Comparison of ENCODE assay signal across 19 mouse cellular contexts in genomic region chr7:56010318-56011017, GRCm38 (mm10). TPM values are rescaled to one million over a fixed set of nuclear protein-coding genes. Genes with fewer than 3 reads are reported as not detected.
DNase-seq lines count a peak whose midpoint lies in the region; ATAC-seq and TF ChIP-seq lines count a peak whose summit lies in the region.
"Had no signal": no experiment of that assay in that cellular context is flagged by ENCODE, and none has a peak within 500 bp of the region (broad histone marks: within the 10 kb centered on the region; RNA-seq: fewer than 3 reads in every experiment).

No protein-coding gene starts in this region.

- intact Hi-C loops in gastrocnemius, adult 2 months (cut with DNase I), result no loop called here
- intact Hi-C loops in gastrocnemius, postnatal 36 days (cut with DNase I), result no loop called here

- ATAC-seq in kidney, embryonic 15.5 days (replicated peaks; ENCODE audit: low FRiP score), result no peak
- peak; percentile 74 for ATAC-seq in intestine, embryonic 16.5 days

- no peak overlapping the region for H3K4me3 ChIP-seq in gastrocnemius, adult 2 months
- no peak overlapping the region for H3K4me3 ChIP-seq in kidney, embryonic 15.5 days (replicated peaks)
- no peak overlapping the region for H3K4me3 ChIP-seq in intestine, embryonic 16.5 days (ENCODE audit: low read length)
- H3K4me3 ChIP-seq: embryonic facial prominence, embryonic 15.5 days; heart, embryonic 13.5 days; megakaryocyte, embryonic 14.5 days had no signal

- no peaks in the 10 kb centered on the region for H3K4me1 ChIP-seq in kidney, embryonic 15.5 days
- H3K4me1 ChIP-seq in intestine, embryonic 16.5 days (ENCODE audit: control insufficient read depth, insufficient read depth, low read length), result peaks cover 3% of the 10 kb centered on the region; the same call in 1 of the 2 replicates

- no peak overlapping the region for H3K4me2 ChIP-seq in kidney, embryonic 15.5 days
- no peak overlapping the region for H3K4me2 ChIP-seq in intestine, embryonic 16.5 days (ENCODE audit: low read depth, low read length)
- H3K4me2 ChIP-seq: embryonic facial prominence, embryonic 15.5 days; heart, embryonic 13.5 days had no signal

- H3K9me3 ChIP-seq in kidney, embryonic 15.5 days (replicated peaks), result no peaks in the 10 kb centered on the region
- H3K9me3 ChIP-seq in intestine, embryonic 16.5 days (ENCODE audit: control insufficient read depth, low read length), result no peaks in the 10 kb centered on the region
- H3K9me3 ChIP-seq: embryonic facial prominence, embryonic 15.5 days; heart, embryonic 13.5 days had no signal

- DNase-seq in gastrocnemius, adult 2 months, result no peak
- no peak for DNase-seq in gastrocnemius, postnatal 36 days
- peak; percentile 16 to 32 for DNase-seq in kidney, postnatal 36 days
- DNase-seq in Muller cell, postnatal 12 days (ENCODE audit: inconsistent ontology term), result peak; percentile 71
- DNase-seq in testis, postnatal 14 days (ENCODE audit: low spot score), result no peak
- no peak for DNase-seq in left cerebral cortex, adult 9 months (ENCODE audit: low spot score in 2 of 2)
- DNase-seq: cerebellum, adult 9-11 months; embryo, embryonic 11 days; gastrocnemius, postnatal 14 days; heart, postnatal 36 days; left cerebral cortex, postnatal 4 days; lung, postnatal 14 days; right cerebral cortex, adult 18-20 months; thymus, postnatal 14 days had no signal

- TF ChIP-seq CTCF in gastrocnemius, adult 2 months (IDR thresholded peaks at IDR 0.05), result no peak

- WGBS in kidney, embryonic 15.5 days, result 84% methylated on average over 4 of the region's 4 CpGs
- 75% methylated on average over 4 of the region's 4 CpGs for WGBS in intestine, embryonic 16.5 days

- no peaks in the 10 kb centered on the region for H3K36me3 ChIP-seq in kidney, embryonic 15.5 days
- no peaks in the 10 kb centered on the region for H3K36me3 ChIP-seq in intestine, embryonic 16.5 days (ENCODE audit: control insufficient read depth, insufficient read depth, low read length)
- H3K36me3 ChIP-seq: embryonic facial prominence, embryonic 15.5 days; heart, embryonic 13.5 days had no signal

- H3K27ac ChIP-seq in gastrocnemius, adult 2 months, result 0 out of 2 replicates have a peak overlapping the region, but pooled peaks have one; percentile 46
- no peak overlapping the region for H3K27ac ChIP-seq in kidney, embryonic 15.5 days
- H3K27ac ChIP-seq in intestine, embryonic 16.5 days (ENCODE audit: low read length), result no peak overlapping the region
- H3K27ac ChIP-seq: embryonic facial prominence, embryonic 15.5 days; heart, embryonic 13.5 days had no signal

- H3K27me3 ChIP-seq in kidney, embryonic 15.5 days, result no peaks in the 10 kb centered on the region
- H3K27me3 ChIP-seq in intestine, embryonic 16.5 days (replicated peaks; ENCODE audit: control insufficient read depth, insufficient read depth, low read length), result no peaks in the 10 kb centered on the region
- H3K27me3 ChIP-seq: embryonic facial prominence, embryonic 15.5 days; heart, embryonic 13.5 days; megakaryocyte, embryonic 14.5 days had no signal

- no peak overlapping the region for H3K9ac ChIP-seq in kidney, embryonic 15.5 days
- no peak overlapping the region for H3K9ac ChIP-seq in intestine, embryonic 16.5 days (ENCODE audit: low read depth, low read length)
- H3K9ac ChIP-seq: embryonic facial prominence, embryonic 15.5 days; heart, embryonic 13.5 days had no signal

RNA-seq across cellular contexts. Expression of gene Nipa1, which starts 9.3 kb away (rescaled TPM):
- total RNA-seq in gastrocnemius, adult 2 months (2021), result 1 to 10 TPM; 2.5 to 3.5 TPM
- 1 to 10 TPM; 2.1 to 2.5 TPM for total RNA-seq in gastrocnemius, postnatal 36 days (2021)
- polyA plus RNA-seq in kidney, embryonic 15.5 days (2015; fragmentation: Nextera tagmentation; extraction: Ambion mirVana), result 5.8 and 6.5 TPM in 2 replicates
- 2.9 and 3.7 TPM in 2 replicates for polyA plus RNA-seq in intestine, embryonic 16.5 days (2015; fragmentation: Nextera tagmentation; extraction: Ambion mirVana)

RNA-seq across cellular contexts. Expression of gene Herc2, which starts 39.5 kb away (rescaled TPM):
- 10 to 100 TPM; 44.5 to 63.8 TPM for total RNA-seq in gastrocnemius, adult 2 months (2021)
- 10 to 100 TPM; 38.2 to 48.0 TPM for total RNA-seq in gastrocnemius, postnatal 36 days (2021)
- polyA plus RNA-seq in kidney, embryonic 15.5 days (2015; fragmentation: Nextera tagmentation; extraction: Ambion mirVana), result 24.3 and 24.8 TPM in 2 replicates
- 15.5 and 16.7 TPM in 2 replicates for polyA plus RNA-seq in intestine, embryonic 16.5 days (2015; fragmentation: Nextera tagmentation; extraction: Ambion mirVana)

RNA-seq across cellular contexts. Expression of gene Nipa2, which starts 48.2 kb away (rescaled TPM):
- 10 to 100 TPM; 31.7 to 32.6 TPM for total RNA-seq in gastrocnemius, adult 2 months (2021)
- total RNA-seq in gastrocnemius, postnatal 36 days (2021), result 10 to 100 TPM; 31.2 to 32.2 TPM
- 45.5 and 48.3 TPM in 2 replicates for polyA plus RNA-seq in kidney, embryonic 15.5 days (2015; fragmentation: Nextera tagmentation; extraction: Ambion mirVana)
- polyA plus RNA-seq in intestine, embryonic 16.5 days (2015; fragmentation: Nextera tagmentation; extraction: Ambion mirVana), result 55.9 and 71.0 TPM in 2 replicates

Comparison
In these comparisons a context has a peak if more than half of its experiments do, and no peak if none do; other contexts are left out.
1. DNase-seq: peak in kidney, postnatal 36 days (2 of 2) and Muller cell, postnatal 12 days (single experiment); none in gastrocnemius, adult 2 months (single experiment), gastrocnemius, postnatal 36 days (0 of 2), testis, postnatal 14 days (single experiment) and left cerebral cortex, adult 9 months (0 of 2).